Mouse (Mus musculus): ENCODE results near the gene Klf6. TPM values are rescaled to one million over a fixed set of nuclear protein-coding genes. Genes with fewer than 3 reads are reported as not detected.

Klf6 gene
- polyA plus RNA-seq, 1 experiment from 2014 or later, result 70.1 TPM

Small RNA genes within 50 kb of the gene (microRNA-seq; reads per million reads assigned to microRNA genes)
- not detected for gene Gm26043
